Mouse (Mus musculus): Measurements from ENCODE around the gene Arhgef25. TPM values are rescaled to one million over a fixed set of nuclear protein-coding genes. Genes with fewer than 3 reads are reported as not detected.
"Not testable (repeated sequence)": the region's sequence is repeated elsewhere in the genome, so short reads cannot be mapped to it uniquely, and the experiment has no call there.

Gene Arhgef25
- polyA plus RNA-seq, 1 experiment from 2014 or later, result 24.7 TPM

DNA sequence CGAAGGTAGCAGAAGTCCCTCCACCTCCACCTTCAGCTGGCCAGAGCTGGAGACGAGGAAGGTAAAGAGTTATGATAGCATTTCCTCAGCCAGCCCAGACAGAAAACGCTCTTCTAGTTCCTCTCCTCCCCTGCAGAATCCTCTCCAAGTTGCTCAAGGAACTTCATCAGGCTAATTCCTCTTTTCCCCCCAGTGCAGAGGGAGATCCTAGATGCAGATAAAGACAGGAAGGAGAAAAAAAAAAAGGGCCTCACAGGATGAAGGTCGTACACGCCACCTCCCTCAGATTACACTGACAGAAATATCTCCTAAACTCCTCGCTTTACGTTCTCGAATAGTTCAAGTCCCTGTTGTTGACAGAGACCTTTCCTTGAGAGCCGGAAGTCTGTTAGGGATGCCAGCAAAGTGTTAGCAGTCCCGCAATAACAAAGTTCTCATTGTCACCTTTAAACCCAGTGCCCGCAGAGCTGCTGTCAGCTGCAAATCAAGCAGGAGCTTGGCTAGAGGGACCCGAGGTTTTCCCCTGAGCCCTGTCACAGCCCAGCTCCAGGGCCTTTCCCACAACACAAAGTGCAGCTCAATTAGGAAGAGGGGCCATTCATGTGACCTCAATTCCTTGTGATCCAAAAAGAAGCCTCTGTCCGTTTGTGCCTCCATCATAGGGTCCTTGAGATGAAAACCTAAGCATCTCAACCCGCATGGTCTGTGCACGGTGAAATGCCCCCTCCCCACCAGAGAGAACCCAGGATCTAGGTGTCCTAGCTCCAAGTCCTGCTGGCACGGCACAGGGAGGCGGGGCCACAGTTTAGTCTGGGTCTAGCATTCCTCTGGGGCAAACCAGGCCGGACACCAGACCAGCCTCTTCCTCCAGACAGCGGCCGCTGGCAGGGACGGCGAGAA, 4.8 kb upstream of the Arhgef25 start:
- peaks cover 41% of the 10 kb centered on the region for H3K4me1 ChIP-seq (replicated peaks)
- peak overlapping the region; percentile 90 for H3K9ac ChIP-seq
- H3K9me3 ChIP-seq (replicated peaks), result no peaks in the 10 kb centered on the region
- H3K27me3 ChIP-seq, result no peaks in the 10 kb centered on the region
- WGBS, result 12% methylated on average over 22 of the region's 22 CpGs
- peak overlapping the region; percentile 98 for H3K4me2 ChIP-seq
- H3K27ac ChIP-seq, result peak overlapping the region; percentile 94
- peaks cover 19% of the 10 kb centered on the region; the same call in 1 of the 2 replicates for H3K36me3 ChIP-seq
- H3K4me3 ChIP-seq, result peak overlapping the region; percentile 96
- ATAC-seq (replicated peaks; ENCODE audit: insufficient number of reproducible peaks, insufficient read depth, low FRiP score, low read depth), result peak; percentile 37

DNA sequence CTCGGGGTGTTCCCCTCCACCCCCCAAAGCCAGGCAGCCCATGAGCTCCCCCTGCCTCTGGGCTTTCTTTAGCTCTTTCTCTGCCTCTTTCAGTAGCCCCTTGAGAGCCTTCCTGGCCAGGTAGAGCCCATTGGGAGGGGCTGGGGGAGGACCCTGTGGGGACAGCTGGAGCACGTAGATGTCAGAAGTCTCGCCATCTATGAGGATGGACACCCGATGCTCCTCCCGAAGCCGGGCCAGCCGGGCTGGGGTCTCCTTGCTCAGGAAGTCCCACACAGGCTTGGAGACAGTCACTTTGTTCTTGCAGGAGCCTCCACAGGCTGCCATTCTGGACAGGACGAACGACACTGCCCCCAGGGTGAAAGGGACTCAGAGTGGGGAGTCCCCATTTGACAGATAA, 3.1 kb upstream of the Arhgef25 start:
- peaks cover 58% of the 10 kb centered on the region for H3K4me1 ChIP-seq (replicated peaks)
- no peak for ATAC-seq (replicated peaks; ENCODE audit: insufficient number of reproducible peaks, insufficient read depth, low FRiP score, low read depth)
- H3K27me3 ChIP-seq, result no peaks in the 10 kb centered on the region

DNA sequence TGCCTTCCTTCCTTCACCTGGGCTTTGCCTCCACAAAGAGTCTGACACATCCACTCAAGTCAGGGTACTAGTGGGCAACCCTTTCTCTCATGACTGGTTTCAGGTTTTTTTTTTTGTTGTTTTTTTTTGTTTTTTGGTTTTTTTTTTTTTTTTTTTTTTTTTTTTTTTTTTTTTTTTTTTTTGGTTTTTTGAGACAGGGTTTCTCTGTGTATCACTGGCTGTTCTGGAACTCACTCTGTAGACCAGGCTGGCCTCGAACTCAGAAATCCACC, 2.1 kb upstream of the Arhgef25 start:
- not testable (repeated sequence) for ATAC-seq (replicated peaks; ENCODE audit: insufficient number of reproducible peaks, insufficient read depth, low FRiP score, low read depth); H3K4me2 ChIP-seq; H3K4me3 ChIP-seq; H3K27me3 ChIP-seq; H3K27ac ChIP-seq; H3K9ac ChIP-seq; H3K36me3 ChIP-seq; H3K9me3 ChIP-seq (replicated peaks)
- H3K4me1 ChIP-seq (replicated peaks), result peaks cover 62% of the 10 kb centered on the region
- WGBS, result 65% methylated on average over 1 of the region's 1 CpGs

More for the DNA sequence above, 3.1 kb upstream of the Arhgef25 start:
- no peak overlapping the region for H3K4me3 ChIP-seq
- H3K36me3 ChIP-seq, result peaks cover 5% of the 10 kb centered on the region; the same call in 1 of the 2 replicates
- no peak overlapping the region for H3K27ac ChIP-seq
- no peak overlapping the region for H3K4me2 ChIP-seq
- no peak overlapping the region for H3K9ac ChIP-seq
- H3K9me3 ChIP-seq (replicated peaks), result no peaks in the 10 kb centered on the region
- WGBS, result 83% methylated on average over 9 of the region's 9 CpGs

DNA sequence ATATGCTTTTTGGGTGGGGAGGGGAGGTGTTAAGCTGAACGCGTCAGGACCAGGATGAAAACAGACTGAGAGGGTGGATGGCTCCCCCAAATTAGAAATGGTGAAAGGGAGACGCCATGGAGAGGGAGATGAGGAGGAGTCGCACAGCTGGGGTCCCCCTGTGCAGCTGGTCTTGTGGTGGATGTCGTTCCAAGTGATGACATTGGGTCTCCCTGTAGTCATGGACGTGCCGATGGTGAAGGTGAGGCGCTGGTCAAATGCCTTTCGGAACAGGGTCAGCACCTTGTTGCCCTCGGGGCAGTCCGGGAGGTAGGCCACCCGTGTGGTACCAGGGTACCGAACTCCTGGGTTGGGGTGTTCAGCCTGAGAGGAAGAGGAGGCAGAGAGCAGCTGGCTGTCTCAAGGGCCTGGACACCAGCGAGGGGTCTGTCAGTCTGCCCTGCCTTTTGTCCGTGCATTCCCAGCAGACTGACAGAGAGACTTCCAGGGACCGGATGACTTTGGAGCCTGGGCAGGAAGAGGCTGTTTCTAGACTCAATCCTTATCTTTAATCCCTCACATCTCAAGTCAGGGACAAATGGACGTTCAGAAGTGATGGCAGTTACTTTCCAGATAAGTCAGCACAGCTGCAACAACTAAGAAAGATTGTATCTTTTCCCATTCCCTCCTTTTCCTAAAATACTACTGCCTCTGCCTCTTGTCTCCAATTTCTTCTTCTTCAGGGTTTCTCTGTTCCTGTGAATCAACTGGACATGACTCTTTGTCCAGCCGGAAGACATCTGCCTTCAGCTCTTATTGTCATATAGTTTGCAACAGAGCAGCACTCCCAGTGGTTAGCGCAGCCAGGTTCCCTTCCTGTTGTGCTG, 1.5 kb upstream of the Arhgef25 start:
- no peak for ATAC-seq (replicated peaks; ENCODE audit: insufficient number of reproducible peaks, insufficient read depth, low FRiP score, low read depth)
- H3K27ac ChIP-seq, result peak overlapping the region; percentile 36; the same call in 1 of the 2 replicates
- peaks cover 7% of the 10 kb centered on the region; the same call in 1 of the 2 replicates for H3K27me3 ChIP-seq
- H3K9me3 ChIP-seq (replicated peaks), result no peaks in the 10 kb centered on the region
- H3K36me3 ChIP-seq, result peaks cover 8% of the 10 kb centered on the region
- no peak overlapping the region for H3K9ac ChIP-seq
- WGBS, result 63% methylated on average over 19 of the region's 19 CpGs
- peaks cover 58% of the 10 kb centered on the region for H3K4me1 ChIP-seq (replicated peaks)
- no peak overlapping the region; the same call in 1 of the 2 replicates for H3K4me2 ChIP-seq
- no peak overlapping the region for H3K4me3 ChIP-seq

DNA sequence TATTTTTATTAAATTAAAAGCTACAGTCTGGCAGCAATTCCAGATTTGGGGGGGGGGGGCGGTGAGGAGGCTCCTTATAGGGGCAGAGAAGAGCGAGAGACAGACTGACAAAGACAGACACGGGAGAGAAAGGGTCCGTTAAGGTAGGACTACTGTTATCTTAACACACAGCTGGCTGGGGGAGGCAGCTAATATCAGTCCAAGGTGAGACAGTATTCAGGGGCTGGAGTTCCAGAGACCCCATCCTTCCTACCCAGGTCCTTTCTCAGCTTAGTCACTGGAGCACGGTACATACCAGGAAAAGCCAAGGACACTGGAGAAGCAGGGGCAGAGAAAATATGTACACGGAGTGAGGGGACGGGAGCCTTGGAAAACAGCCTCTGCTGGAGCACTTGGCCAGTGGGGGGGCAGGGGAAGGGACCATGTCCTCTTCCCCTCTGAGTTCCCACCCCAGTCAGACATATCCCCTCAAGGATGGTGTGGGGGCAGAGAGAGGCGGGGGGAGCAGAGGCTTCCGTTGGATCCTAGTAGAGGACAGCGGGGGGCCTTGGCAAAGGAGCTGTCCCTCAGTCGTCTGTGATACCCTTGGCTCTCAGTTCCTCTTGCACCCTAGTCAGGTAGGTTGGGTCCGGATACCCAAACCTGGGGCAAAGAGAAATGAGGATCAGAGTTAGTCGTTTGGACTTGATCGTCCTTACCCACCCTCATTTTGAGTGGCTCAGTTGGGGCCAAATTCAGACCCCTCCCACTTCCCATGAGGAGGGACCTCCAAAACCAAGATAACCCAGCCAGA, 711 bp upstream of the Arhgef25 start:
- no peaks in the 10 kb centered on the region for H3K9me3 ChIP-seq (replicated peaks)
- peaks cover 7% of the 10 kb centered on the region; the same call in 1 of the 2 replicates for H3K27me3 ChIP-seq
- H3K4me2 ChIP-seq, result peak overlapping the region; percentile 95
- H3K36me3 ChIP-seq, result peaks cover 9% of the 10 kb centered on the region
- peaks cover 51% of the 10 kb centered on the region for H3K4me1 ChIP-seq (replicated peaks)
- peak overlapping the region; percentile 75 for H3K27ac ChIP-seq
- H3K4me3 ChIP-seq, result peak overlapping the region; percentile 64
- 41% methylated on average over 14 of the region's 14 CpGs for WGBS
- ATAC-seq (replicated peaks; ENCODE audit: insufficient number of reproducible peaks, insufficient read depth, low FRiP score, low read depth), result no peak
- no peak overlapping the region for H3K9ac ChIP-seq

DNA sequence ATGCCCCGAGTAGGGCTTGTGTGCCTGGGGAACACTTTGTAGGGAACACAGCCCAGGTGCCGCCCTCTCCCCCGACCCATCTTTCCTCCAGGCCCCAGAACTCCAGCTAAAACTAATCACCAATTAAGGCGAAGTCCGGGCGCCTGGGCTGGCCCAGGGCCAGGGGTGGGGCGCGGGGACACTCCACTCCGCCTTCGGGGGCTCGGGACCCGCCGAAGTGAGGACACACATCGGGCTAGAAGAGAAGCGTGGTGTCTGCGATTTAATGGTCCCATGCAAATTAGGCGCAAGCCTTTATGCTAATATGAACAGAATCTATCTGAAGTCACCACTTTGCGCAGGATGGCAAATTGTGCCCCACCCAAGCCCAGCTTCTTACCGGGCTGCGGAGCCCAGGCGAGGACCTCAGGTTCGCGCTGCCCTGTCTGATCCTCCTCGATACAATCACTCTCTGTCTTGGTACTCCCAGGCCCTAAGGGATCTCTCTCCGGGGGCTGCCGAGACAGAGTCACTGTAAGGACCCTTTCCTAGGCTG, 700 bp downstream of the Arhgef25 start:
- H3K4me1 ChIP-seq (replicated peaks), result peaks cover 42% of the 10 kb centered on the region
- peak; percentile 4; the same call in 1 of the 2 replicates for ATAC-seq (replicated peaks; ENCODE audit: insufficient number of reproducible peaks, insufficient read depth, low FRiP score, low read depth)

DNA sequence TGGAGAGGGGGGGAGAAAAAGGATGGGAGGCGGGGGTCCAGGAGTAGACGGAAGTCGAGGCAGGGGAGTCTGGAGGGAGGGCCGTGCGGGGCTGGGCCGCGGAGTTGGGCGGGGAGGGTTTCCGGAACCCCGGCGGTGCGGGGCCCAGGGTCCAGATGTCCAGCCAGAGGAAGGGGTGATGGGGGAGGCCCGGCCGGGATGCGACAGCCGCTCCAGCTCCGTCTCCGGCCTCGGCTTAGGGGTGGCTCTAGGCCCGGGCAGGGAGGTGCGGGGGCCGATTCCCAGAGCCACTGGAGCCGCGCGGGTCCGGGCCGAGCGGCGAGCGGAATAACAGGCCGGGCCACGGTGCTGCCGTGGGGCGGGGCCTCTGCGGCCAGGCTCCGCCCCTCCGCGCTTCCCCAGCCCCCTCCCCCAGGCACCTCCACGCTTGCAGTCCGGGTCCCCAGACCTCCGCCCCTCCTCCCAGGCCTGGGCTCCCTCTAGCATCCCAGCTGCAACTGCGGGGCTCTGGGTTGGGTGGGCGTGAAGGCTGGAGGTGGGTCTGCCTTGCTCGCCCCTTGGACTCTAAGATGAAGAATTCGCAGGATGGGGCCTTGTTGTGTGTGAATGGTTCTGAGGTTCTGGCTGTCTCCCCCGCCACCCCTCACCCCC, 1.3 kb downstream of the Arhgef25 start:
- Histone ChIP-seq H3K4me3 (peak overlapping the region; percentile 64), H3K9me3 (replicated peaks) (no peaks in the 10 kb centered on the region), H3K27me3 (peaks cover 26% of the 10 kb centered on the region), H3K36me3 (peaks cover 9% of the 10 kb centered on the region), H3K27ac (peak overlapping the region; percentile 75), H3K4me1 (replicated peaks) (peaks cover 47% of the 10 kb centered on the region), H3K4me2 (peak overlapping the region; percentile 95), H3K9ac (peak overlapping the region; percentile 64)
- WGBS, result 0% methylated on average over 24 of the region's 46 CpGs
- peak; percentile 77 for ATAC-seq (replicated peaks; ENCODE audit: insufficient number of reproducible peaks, insufficient read depth, low FRiP score, low read depth)

More for the DNA sequence above, 700 bp downstream of the Arhgef25 start:
- no peaks in the 10 kb centered on the region for H3K9me3 ChIP-seq (replicated peaks)
- under 1% methylated on average over 26 of the region's 26 CpGs for WGBS
- H3K4me2 ChIP-seq, result peak overlapping the region; percentile 95
- peak overlapping the region; percentile 64 for H3K9ac ChIP-seq
- peak overlapping the region; percentile 64 for H3K4me3 ChIP-seq
- H3K27ac ChIP-seq, result peak overlapping the region; percentile 75
- H3K27me3 ChIP-seq, result peaks cover 20% of the 10 kb centered on the region
- peaks cover 9% of the 10 kb centered on the region for H3K36me3 ChIP-seq

DNA sequence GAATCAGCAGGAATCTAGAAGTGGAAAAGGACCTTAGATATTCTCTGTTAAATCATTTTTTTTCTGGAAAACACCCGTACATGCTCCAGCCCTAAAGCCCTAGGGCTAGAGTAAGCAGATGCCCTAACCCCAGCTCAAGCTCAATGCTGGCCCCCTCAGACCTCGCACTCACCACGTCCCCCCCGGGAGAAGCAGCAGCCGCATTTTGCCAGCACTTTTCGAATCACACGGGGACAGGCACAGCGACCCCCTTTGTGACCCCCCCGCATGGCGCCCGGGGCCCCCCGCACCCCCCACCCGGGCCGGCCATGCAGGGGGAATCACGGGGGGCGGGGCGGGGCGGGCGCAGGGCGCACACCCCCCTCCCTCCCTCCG, 1.8 kb downstream of the Arhgef25 start:
- H3K27me3 ChIP-seq, result peaks cover 31% of the 10 kb centered on the region
- H3K36me3 ChIP-seq, result peaks cover 9% of the 10 kb centered on the region
- no peak for ATAC-seq (replicated peaks; ENCODE audit: insufficient number of reproducible peaks, insufficient read depth, low FRiP score, low read depth)
- peaks cover 47% of the 10 kb centered on the region for H3K4me1 ChIP-seq (replicated peaks)
- H3K4me3 ChIP-seq, result peak overlapping the region; percentile 64
- peak overlapping the region; percentile 95 for H3K4me2 ChIP-seq
- peak overlapping the region; percentile 64 for H3K9ac ChIP-seq
- WGBS, result 3% methylated on average over 14 of the region's 21 CpGs
- H3K27ac ChIP-seq, result peak overlapping the region; percentile 75
- H3K9me3 ChIP-seq (replicated peaks), result no peaks in the 10 kb centered on the region

DNA sequence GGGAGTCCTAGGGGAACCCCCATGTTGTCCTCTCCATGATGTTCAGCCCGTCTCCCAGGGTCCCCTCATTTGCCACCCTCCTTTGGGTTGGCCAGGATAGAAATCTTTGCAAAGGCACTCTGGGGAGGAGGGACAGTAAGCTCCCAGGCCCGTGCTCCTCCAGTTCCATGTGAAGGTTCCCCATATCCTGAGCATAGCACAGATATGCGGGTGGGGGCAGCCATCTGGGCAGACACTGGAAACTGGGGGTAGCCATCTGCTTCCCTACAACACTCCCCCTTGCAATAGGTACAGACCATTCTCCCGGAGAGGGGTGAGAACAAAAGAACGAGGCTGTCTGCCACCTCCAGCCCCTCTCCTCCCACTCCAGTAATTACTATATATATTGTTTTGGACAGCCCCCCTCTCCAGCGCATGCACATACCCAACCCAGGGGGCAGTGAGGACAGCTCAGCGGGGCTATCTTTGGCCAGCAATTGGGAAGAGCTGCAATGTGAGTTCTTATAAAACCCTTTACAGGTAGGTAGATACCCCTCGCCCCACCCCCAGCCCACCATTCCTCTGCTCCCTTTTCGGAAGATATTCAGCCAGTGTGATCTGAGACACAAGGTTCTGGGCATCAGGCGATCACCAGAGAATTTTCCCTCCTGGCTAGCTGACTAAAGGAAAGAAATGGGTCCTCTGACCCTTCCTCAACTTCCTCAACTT, 2.4 kb downstream of the Arhgef25 start:
- no peak overlapping the region for H3K27ac ChIP-seq
- WGBS, result 52% methylated on average over 10 of the region's 10 CpGs

DNA sequence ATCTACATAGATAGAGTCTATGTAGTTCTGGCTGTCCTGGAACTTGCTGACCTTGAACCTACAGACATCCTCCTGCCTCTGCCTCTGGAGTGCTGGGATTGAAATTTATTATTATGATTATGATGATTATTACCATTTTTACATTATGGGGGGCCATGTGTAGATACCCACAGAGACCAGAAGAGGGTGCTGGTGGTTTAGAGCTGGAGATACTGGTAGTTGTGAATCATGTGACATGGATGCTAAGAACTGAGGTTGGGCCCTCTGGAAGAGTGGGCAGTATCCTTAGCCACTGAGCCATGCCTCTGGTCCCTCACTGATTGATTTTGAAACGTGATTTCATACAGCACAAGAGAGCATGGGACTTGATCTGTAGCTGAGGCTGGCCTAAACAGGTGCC, 3.4 kb downstream of the Arhgef25 start:
- Histone ChIP-seq H3K9ac (no peak overlapping the region), H3K4me1 (replicated peaks) (peaks cover 46% of the 10 kb centered on the region), H3K9me3 (replicated peaks) (no peaks in the 10 kb centered on the region), H3K4me3 (no peak overlapping the region), H3K27ac (no peak overlapping the region), H3K36me3 (peaks cover 3% of the 10 kb centered on the region), H3K4me2 (no peak overlapping the region), H3K27me3 (peaks cover 46% of the 10 kb centered on the region)
- ATAC-seq (replicated peaks; ENCODE audit: insufficient number of reproducible peaks, insufficient read depth, low FRiP score, low read depth), result no peak
- 79% methylated on average over 1 of the region's 1 CpGs for WGBS

More for the DNA sequence above, 2.4 kb downstream of the Arhgef25 start:
- Histone ChIP-seq H3K9ac (peak overlapping the region; percentile 64; the same call in 1 of the 2 replicates), H3K4me1 (replicated peaks) (peaks cover 47% of the 10 kb centered on the region), H3K4me3 (peak overlapping the region; percentile 64), H3K9me3 (replicated peaks) (no peaks in the 10 kb centered on the region), H3K36me3 (peaks cover 7% of the 10 kb centered on the region), H3K27me3 (peaks cover 36% of the 10 kb centered on the region), H3K4me2 (peak overlapping the region; percentile 95)
- no peak for ATAC-seq (replicated peaks; ENCODE audit: insufficient number of reproducible peaks, insufficient read depth, low FRiP score, low read depth)
